Mouse (Mus musculus): ENCODE results near the gene Atp12a.

Gene Atp12a

DNA sequence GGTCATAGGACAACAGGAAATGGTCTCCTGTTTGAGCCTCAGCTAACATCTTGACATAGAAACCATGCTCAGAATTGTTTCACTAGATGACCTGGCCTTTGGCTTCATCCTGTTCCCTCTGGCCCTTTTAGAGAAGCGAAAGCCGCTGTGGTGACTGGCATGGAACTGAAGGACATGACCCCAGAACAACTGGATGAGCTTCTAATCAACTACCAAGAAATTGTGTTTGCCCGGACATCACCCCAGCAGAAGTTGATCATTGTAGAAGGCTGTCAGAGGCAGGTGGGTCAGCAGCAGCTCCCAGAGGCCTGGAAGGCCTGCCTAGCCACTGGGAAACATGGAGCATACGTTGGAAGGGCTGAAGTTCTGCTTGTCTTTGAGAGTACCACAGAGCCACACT lies 17.5 kb downstream of the Atp12a start:
- DNase-seq, result peak in 1 of 2 experiments; percentile 29

DNA sequence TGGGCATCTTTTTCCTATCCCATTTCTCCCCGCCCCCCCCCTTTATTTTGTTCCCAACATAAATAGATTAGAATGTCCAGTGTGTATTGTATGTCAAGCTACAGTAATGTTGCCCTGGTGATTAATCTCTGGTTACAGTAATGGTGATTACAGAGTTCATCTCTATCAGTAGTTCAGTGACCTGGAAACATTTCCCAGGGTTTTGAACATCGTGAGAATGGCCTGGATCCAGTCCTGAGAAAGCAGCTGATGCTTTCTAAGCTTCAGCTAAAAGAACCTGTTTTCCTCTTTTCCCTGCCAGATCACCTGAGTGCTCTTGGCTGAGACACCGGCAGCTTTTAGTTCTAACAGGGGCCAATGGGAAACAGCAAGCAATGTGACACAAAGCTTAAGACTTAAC lies 25.4 kb downstream of the Atp12a start:
- peak; percentile 8 to 17 for DNase-seq

DNA sequence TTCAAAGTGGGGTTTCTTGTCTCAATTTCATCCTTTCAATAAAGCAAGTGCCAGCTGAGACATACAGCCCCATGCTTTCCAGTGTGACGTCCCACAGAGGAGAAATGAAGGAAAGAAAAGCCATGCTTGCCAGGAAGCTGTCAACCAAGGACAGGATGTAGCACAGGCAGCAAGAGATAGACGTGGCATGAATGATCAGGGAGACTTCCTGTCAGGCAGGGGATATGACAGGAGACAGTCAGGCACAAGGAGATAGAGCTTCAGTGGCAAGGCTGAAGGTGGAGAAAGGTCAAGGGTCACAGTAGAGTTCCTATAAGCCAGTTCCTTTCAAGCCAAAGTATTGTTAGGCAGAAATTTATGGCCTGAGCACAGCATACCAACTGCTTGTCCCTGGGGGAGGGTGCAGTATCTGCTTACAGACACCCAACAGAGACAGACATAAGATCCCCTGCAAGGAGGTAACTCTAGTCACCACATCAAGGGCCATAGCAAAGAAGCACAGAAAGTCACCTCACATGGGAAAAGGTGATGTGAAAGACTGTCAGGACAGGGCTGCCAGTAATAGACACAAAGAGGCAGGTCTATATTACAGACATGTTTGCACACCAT lies 28.9 kb downstream of the Atp12a start:
- peak in 1 of 2 experiments; percentile 11 for DNase-seq

DNA sequence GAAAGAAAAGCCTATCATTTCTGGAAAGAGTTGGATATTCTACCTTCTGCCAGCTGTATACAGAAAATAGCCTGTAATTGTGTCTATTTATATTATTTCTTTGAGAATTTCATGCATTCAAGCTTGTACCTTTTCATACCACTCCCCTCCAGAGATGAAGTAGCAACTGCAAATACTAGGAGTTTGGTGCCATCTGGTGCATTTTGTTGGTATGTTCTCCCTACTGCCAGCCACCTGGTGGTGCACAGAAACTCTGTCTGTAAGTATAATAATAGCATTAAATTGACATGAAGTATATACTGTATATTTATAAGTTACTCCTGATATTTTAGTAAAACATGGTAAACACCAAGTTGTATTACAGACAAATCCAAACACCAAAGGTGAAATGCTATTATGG lies 33.1 kb downstream of the Atp12a start:
- DNase-seq, result peak; percentile 37 to 74

DNA sequence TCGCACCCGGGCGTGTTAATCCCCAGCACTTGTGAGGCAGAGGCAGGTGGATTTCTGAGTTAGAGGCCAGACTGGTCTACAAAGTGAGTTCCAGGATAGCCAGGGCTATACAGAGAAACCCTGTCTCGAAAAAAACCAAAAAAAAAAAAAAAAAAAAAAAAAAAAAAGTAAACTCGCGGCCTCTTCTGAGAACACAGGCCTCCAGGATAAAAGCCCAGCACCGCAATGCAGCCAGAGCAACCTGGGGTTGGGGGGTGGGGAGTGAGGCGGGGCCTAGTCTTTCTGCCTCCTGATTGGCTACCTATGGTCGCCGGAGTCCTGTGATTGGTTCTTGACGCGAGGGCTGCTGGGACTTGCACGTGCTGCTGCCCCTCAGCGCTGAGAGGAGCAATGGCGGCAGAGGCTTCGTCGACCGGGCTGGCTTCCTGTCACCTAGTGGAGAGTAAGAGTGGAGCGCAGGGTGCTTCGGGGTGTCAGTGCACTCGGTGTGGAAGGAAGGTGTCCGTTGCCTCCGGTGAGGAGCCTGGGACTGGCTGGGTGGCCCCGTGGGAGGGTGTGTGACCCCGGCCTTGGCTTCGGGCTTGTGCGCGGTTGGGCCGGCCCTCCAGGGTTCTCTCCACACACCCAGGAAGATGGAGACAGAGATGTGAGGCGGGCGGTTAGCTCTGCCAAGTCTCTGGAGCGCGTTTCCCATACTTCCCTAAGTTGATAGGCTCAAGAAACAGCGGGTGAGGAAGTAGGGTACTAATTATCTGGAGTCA lies 37.6 kb downstream of the Atp12a start, which contains the start of gene Rnf17:
TSS of gene Rnf17 (plus strand) at position 271 of the 761 bp plus-strand sequence.
- DNase-seq, result no peak

DNA sequence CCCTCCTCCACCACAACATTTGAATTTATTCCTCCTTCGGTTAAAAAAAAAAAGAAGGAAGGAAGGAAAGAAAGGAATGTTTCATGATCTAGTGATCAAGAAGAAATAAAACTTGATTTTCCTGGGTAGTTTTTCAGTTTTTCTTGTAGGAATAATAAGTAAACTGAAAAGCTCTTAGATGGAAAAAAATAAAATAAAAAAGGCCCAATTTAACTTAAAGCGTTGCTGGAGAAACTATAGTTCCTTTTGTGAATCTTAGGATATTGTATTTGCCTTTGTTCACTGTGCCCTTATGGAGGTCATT lies 38.2 kb downstream of the Atp12a start:
- no peak for DNase-seq
